Mouse (Mus musculus) liver, embryonic 14.5 days (tissue): ENCODE data around the gene Ccin. TPM values are rescaled to one million over a fixed set of nuclear protein-coding genes. Genes with fewer than 3 reads are reported as not detected.

Experiments
- ATAC-seq: fragments of 200-750 bp; cut with Nextera tagmentation; 2 replicates; pipeline ENCODE4 v1.8.0; 2017; ENCODE audit warnings: moderate number of reproducible peaks, mild to moderate bottlenecking, moderate library complexity; ENCODE audit not compliant: insufficient read depth
- DNase-seq, 3 experiments: peaks; one replicate each; pipeline ENCODE4 v3.0.0-alpha.2; 2012 to 2013; ENCODE audit warnings: low read depth in 3 of 3, low spot score in 3 of 3
- H3K27ac ChIP-seq: fragments of 300-500 bp; sonication (generic); 2 replicates; pipeline ENCODE4 v1.5.1; 2014; ENCODE audit warnings: moderate library complexity, mild to moderate bottlenecking, control low read depth, inconsistent platforms
- H3K27me3 ChIP-seq: fragments of 300-500 bp; sonication (generic); 2 replicates; pipeline ENCODE4 v1.6.1; 2014; ENCODE audit warnings: mild to moderate bottlenecking, low read length, moderate library complexity; ENCODE audit not compliant: control insufficient read depth, insufficient read depth
- H3K36me3 ChIP-seq: fragments of 300-500 bp; sonication (generic); replicated peaks from 2 replicates; pipeline ENCODE4 v1.6.1; 2014; ENCODE audit warnings: low read depth; ENCODE audit not compliant: control insufficient read depth, insufficient read depth
- H3K4me1 ChIP-seq, 2 experiments: fragments of 200-500 bp in 1 of 2; fragments of 300-500 bp in 1 of 2; sonication (generic) in 1 of 2; replicated peaks; 2 replicates each; pipeline ENCODE4 v1.6.1; 2012 to 2014; ENCODE audit warnings: antibody characterized with exemption in 1 of 2, inconsistent platforms in 1 of 2, low read length in 1 of 2; ENCODE audit not compliant: control insufficient read depth in 2 of 2, insufficient read depth in 2 of 2
- H3K4me2 ChIP-seq: fragments of 300-500 bp; sonication (generic); 2 replicates; pipeline ENCODE4 v1.6.1; 2014; ENCODE audit warnings: low read depth, mild to moderate bottlenecking, control low read depth, moderate library complexity
- H3K4me3 ChIP-seq, 2 experiments: fragments of 200-500 bp in 1 of 2; fragments of 300-500 bp in 1 of 2; sonication (generic) in 1 of 2; 2 replicates each; pipeline ENCODE4 v1.5.1; 2012 to 2014; ENCODE audit warnings: low read depth in 2 of 2, low read length in 2 of 2, mild to moderate bottlenecking in 2 of 2, control low read depth in 1 of 2, inconsistent platforms in 1 of 2, moderate library complexity in 1 of 2; ENCODE audit not compliant: insufficient read depth in 1 of 2
- H3K9ac ChIP-seq: fragments of 300-500 bp; sonication (generic); replicated peaks from 2 replicates; pipeline ENCODE4 v1.6.1; 2014; ENCODE audit warnings: mild to moderate bottlenecking, control low read depth, moderate library complexity
- H3K9me3 ChIP-seq: fragments of 300-500 bp; sonication (generic); 2 replicates; pipeline ENCODE4 v1.6.1; 2016; ENCODE audit warnings: low read length, mixed read lengths; ENCODE audit not compliant: control insufficient read depth
- CTCF ChIP-seq: IDR thresholded peaks from 2 replicates; pipeline ENCODE4 v1.5.1; 2016; ENCODE audit warnings: antibody characterized with exemption, low read depth, control low read depth
- EP300 ChIP-seq: IDR thresholded peaks from 2 replicates; pipeline ENCODE4 v1.6.1; 2016; ENCODE audit warnings: antibody characterized with exemption, low read depth
- WGBS: fragments of 180-500 bp; shearing (Covaris S2); extraction: QIAGEN DNeasy Blood & Tissue Kit; methylation state at CpG from one replicate; pipeline ENCODE4 v1.1.7; 2014; ENCODE audit not compliant: insufficient replicate concordance; 5-methylcytosine and 5-hydroxymethylcytosine counted together
- polyA plus RNA-seq, 2 experiments: library from polyadenylated mRNA; depleted of rRNA in 1 of 2; stranded (reverse) in 1 of 2; unstranded in 1 of 2; fragments of >200 nt; fragmentation: Nextera tagmentation in 1 of 2; extraction: Ambion mirVana in 1 of 2; gene quantifications; 2 replicates each; pipeline versions ENCODE4 v1.2.1 to v1.2.3; 2012 to 2014

The Ccin gene
- polyA plus RNA-seq, 2 experiments, result 0.02 TPM; not detected in 1

DNA sequence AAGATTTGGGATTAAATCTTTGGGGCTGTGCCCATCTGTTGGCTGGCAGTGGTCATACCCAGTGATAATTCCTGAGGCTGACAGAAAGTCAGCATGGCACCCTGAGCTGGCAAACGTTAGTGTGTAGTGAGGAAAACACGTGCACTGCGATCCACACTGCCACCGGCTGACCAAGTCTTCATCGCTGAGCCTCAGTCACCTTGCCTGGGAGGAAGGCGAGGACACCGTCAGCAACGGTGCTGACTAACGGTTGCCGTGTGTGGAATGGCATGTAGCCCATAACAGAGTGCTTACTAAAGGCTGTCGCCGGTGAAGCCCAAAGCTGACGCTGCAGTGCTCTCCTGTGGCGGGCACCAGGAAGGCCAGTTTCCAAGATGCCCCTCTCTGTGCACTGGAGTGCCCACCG is 46.4 kb downstream of the Ccin start:
- ATAC-seq (no peak), DNase-seq (no peak)
- H3K27ac ChIP-seq, result no peak overlapping the region
- peak; percentile 21; the same call in 1 of the 2 replicates for TF ChIP-seq CTCF
- TF ChIP-seq EP300, result no peak
- no peak overlapping the region for H3K9ac ChIP-seq
- H3K4me1 ChIP-seq, result no peaks in the 10 kb centered on the region
- H3K36me3 ChIP-seq, result peaks cover 77% of the 10 kb centered on the region
- no peak overlapping the region for H3K4me3 ChIP-seq
- 91% methylated on average over 15 of the region's 15 CpGs for WGBS
- no peaks in the 10 kb centered on the region for H3K27me3 ChIP-seq
- H3K4me2 ChIP-seq, result no peak overlapping the region
- no peaks in the 10 kb centered on the region for H3K9me3 ChIP-seq

- H3K9ac ChIP-seq, result no peak overlapping the region
- H3K36me3 ChIP-seq, result peaks cover 60% of the 10 kb centered on the region
- ATAC-seq (no peak), DNase-seq (no peak)
- no peak overlapping the region for H3K27ac ChIP-seq
- no peak for TF ChIP-seq EP300
- no peak for TF ChIP-seq CTCF
- no peak overlapping the region for H3K4me3 ChIP-seq
- H3K9me3 ChIP-seq, result no peaks in the 10 kb centered on the region
- WGBS, result 85% methylated on average over 5 of the region's 5 CpGs
- H3K4me1 ChIP-seq, result no peaks in the 10 kb centered on the region
- H3K4me2 ChIP-seq, result no peak overlapping the region
- no peaks in the 10 kb centered on the region for H3K27me3 ChIP-seq
Observed at GRCm38 (mm10) chr4:44031521-44031920, 48.2 kb downstream of the Ccin start.

Other genes with a start within 250 kb of the Ccin start
- gene Olfr159, start 212.5 kb upstream of the Ccin start, polyA plus RNA-seq (2012; rRNA removed), result not detected in 2 replicates
- not detected in 2 replicates for gene Olfr159, start 212.5 kb upstream of the Ccin start, polyA plus RNA-seq (2014; fragmentation: Nextera tagmentation; extraction: Ambion mirVana)
- not detected in 2 replicates for gene Olfr156, start 159.6 kb upstream of the Ccin start, polyA plus RNA-seq (2012; rRNA removed)
- not detected in 2 replicates for gene Olfr156, start 159.6 kb upstream of the Ccin start, polyA plus RNA-seq (2014; fragmentation: Nextera tagmentation; extraction: Ambion mirVana)
- not detected in 2 replicates for gene Olfr157, start 143.3 kb upstream of the Ccin start, polyA plus RNA-seq (2012; rRNA removed)
- not detected in 2 replicates for gene Olfr157, start 143.3 kb upstream of the Ccin start, polyA plus RNA-seq (2014; fragmentation: Nextera tagmentation; extraction: Ambion mirVana)
- not detected in 2 replicates for gene Olfr155, start 131.9 kb upstream of the Ccin start, polyA plus RNA-seq (2012; rRNA removed)
- not detected in 2 replicates for gene Olfr155, start 131.9 kb upstream of the Ccin start, polyA plus RNA-seq (2014; fragmentation: Nextera tagmentation; extraction: Ambion mirVana)
- gene Reck, start 108.0 kb upstream of the Ccin start, polyA plus RNA-seq (2012; rRNA removed), result 1.2 and 1.7 TPM in 2 replicates
- gene Reck, start 108.0 kb upstream of the Ccin start, polyA plus RNA-seq (2014; fragmentation: Nextera tagmentation; extraction: Ambion mirVana), result 1.6 and 2.0 TPM in 2 replicates
- gene Glipr2, start 26.1 kb upstream of the Ccin start, polyA plus RNA-seq (2012; rRNA removed), result 17.1 and 19.2 TPM in 2 replicates
- gene Glipr2, start 26.1 kb upstream of the Ccin start, polyA plus RNA-seq (2014; fragmentation: Nextera tagmentation; extraction: Ambion mirVana), result 46.6 and 48.8 TPM in 2 replicates
- 114 and 173 TPM in 2 replicates for gene Clta, start 21.0 kb downstream of the Ccin start, polyA plus RNA-seq (2012; rRNA removed)
- gene Clta, start 21.0 kb downstream of the Ccin start, polyA plus RNA-seq (2014; fragmentation: Nextera tagmentation; extraction: Ambion mirVana), result 121 and 128 TPM in 2 replicates
- gene Gne, start 100.7 kb downstream of the Ccin start, polyA plus RNA-seq (2012; rRNA removed), result 7.3 and 8.5 TPM in 2 replicates
- gene Gne, start 100.7 kb downstream of the Ccin start, polyA plus RNA-seq (2014; fragmentation: Nextera tagmentation; extraction: Ambion mirVana), result 21.3 and 29.9 TPM in 2 replicates